Mouse (Mus musculus) lung, postnatal 14 days (tissue): ENCODE measurements around the gene Zfp770.

Experiments used
- DNase-seq: peaks from one replicate; pipeline ENCODE4 v3.0.0; 2021

Zfp770 gene

DNA sequence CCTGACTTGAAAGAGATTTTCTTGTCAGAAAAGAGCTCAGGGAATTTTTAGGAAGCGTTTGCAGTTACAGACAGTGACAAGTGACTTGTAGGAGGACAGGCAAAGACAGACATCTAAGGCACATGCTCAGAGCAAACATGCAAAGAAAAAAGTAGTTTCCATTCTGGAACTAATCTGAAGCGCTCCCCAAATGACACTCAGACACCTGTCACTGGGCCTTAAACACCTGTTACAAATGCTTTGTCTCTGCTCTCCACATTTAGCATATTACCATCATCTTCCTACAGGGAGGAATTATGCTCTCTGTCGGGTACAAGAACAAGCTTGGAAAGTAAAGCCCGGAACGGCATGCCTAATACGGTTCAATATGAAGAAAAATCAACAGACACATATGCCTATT is 57.4 kb downstream of the Zfp770 start:
- DNase-seq = no peak
